Comparison of ENCODE assay signal across 13 mouse cellular contexts in genomic region chr8:48313210-48313984, GRCm38 (mm10).
DNase-seq lines count a peak whose midpoint lies in the region; ATAC-seq and TF ChIP-seq lines count a peak whose summit lies in the region.
"Had no signal": no experiment of that assay in that cellular context is flagged by ENCODE, and none has a peak within 500 bp of the region (broad histone marks: within the 10 kb centered on the region; RNA-seq: fewer than 3 reads in every experiment).

No protein-coding gene starts in this region.

- no peak for TF ChIP-seq POLR2A in brain, embryonic 14.5 days (IDR thresholded peaks at IDR 0.05; ENCODE audit: borderline replicate concordance, extremely low read depth, insufficient read depth, insufficient read length, poor library complexity, severe bottlenecking)

- no peaks in the 10 kb centered on the region for H3K27me3 ChIP-seq in forebrain, embryonic 15.5 days
- H3K27me3 ChIP-seq in forebrain, embryonic 12.5 days: no peaks in the 10 kb centered on the region
- H3K27me3 ChIP-seq in hindbrain, postnatal 0 days (ENCODE audit: insufficient read depth, low read length): no peaks in the 10 kb centered on the region
- H3K27me3 ChIP-seq in hindbrain, embryonic 14.5 days (ENCODE audit: control insufficient read depth, insufficient read depth, low read length): no peaks in the 10 kb centered on the region
- no peaks in the 10 kb centered on the region for H3K27me3 ChIP-seq in midbrain, embryonic 13.5 days
- H3K27me3 ChIP-seq: kidney, embryonic 15.5 days; midbrain, embryonic 15.5 days; neural tube, embryonic 15.5 days had no signal

- ATAC-seq in forebrain, embryonic 15.5 days (replicated peaks): 0 out of 2 replicates have a peak, but pooled peaks have one; percentile 34
- ATAC-seq in forebrain, embryonic 12.5 days (ENCODE audit: low FRiP score): no peak
- ATAC-seq in hindbrain, postnatal 0 days: no peak
- ATAC-seq in hindbrain, embryonic 14.5 days (ENCODE audit: low FRiP score): no peak
- no peak for ATAC-seq in midbrain, embryonic 13.5 days

- no peak overlapping the region for H3K4me3 ChIP-seq in forebrain, embryonic 15.5 days
- H3K4me3 ChIP-seq in forebrain, embryonic 12.5 days (replicated peaks): no peak overlapping the region
- H3K4me3 ChIP-seq in hindbrain, postnatal 0 days (ENCODE audit: low read length): no peak overlapping the region
- no peak overlapping the region for H3K4me3 ChIP-seq in hindbrain, embryonic 14.5 days (replicated peaks; ENCODE audit: low read length)
- no peak overlapping the region for H3K4me3 ChIP-seq in midbrain, embryonic 13.5 days (replicated peaks)
- H3K4me3 ChIP-seq: kidney, embryonic 15.5 days; midbrain, embryonic 15.5 days; neural tube, embryonic 15.5 days had no signal

- no peak for TF ChIP-seq CTCF in hindbrain, postnatal 0 days (IDR thresholded peaks at IDR 0.05; ENCODE audit: low read depth)
- TF ChIP-seq CTCF in brain, embryonic 14.5 days (IDR thresholded peaks at IDR 0.05; ENCODE audit: borderline replicate concordance, extremely low read depth, insufficient read depth, insufficient read length): no peak

- no peaks in the 10 kb centered on the region for H3K36me3 ChIP-seq in forebrain, embryonic 15.5 days
- H3K36me3 ChIP-seq in forebrain, embryonic 12.5 days (replicated peaks): no peaks in the 10 kb centered on the region
- no peaks in the 10 kb centered on the region for H3K36me3 ChIP-seq in hindbrain, postnatal 0 days (ENCODE audit: insufficient read depth, low read length)
- H3K36me3 ChIP-seq in hindbrain, embryonic 14.5 days (replicated peaks; ENCODE audit: control insufficient read depth, insufficient read depth): 0 out of 2 replicates have a peak, but pooled peaks cover 6% of the 10 kb centered on the region
- no peaks in the 10 kb centered on the region for H3K36me3 ChIP-seq in midbrain, embryonic 13.5 days
- H3K36me3 ChIP-seq: kidney, embryonic 15.5 days; midbrain, embryonic 15.5 days; neural tube, embryonic 15.5 days had no signal

- intact Hi-C loops in left cerebral cortex, postnatal 10 days (cut with DNase I): no loop called here

- peaks cover 57% of the 10 kb centered on the region for H3K4me1 ChIP-seq in forebrain, embryonic 15.5 days
- H3K4me1 ChIP-seq in forebrain, embryonic 12.5 days: peaks cover 32% of the 10 kb centered on the region
- no peaks in the 10 kb centered on the region; the same call in 1 of the 2 replicates for H3K4me1 ChIP-seq in hindbrain, postnatal 0 days (ENCODE audit: insufficient read depth, low read length)
- peaks cover 43% of the 10 kb centered on the region for H3K4me1 ChIP-seq in hindbrain, embryonic 14.5 days (replicated peaks; ENCODE audit: control insufficient read depth, insufficient read depth, low read length)
- H3K4me1 ChIP-seq in midbrain, embryonic 13.5 days (replicated peaks): peaks cover 51% of the 10 kb centered on the region

- H3K27ac ChIP-seq in forebrain, embryonic 15.5 days (replicated peaks): peak overlapping the region; percentile 12; the same call in 1 of the 2 replicates
- no peak overlapping the region for H3K27ac ChIP-seq in forebrain, embryonic 12.5 days
- no peak overlapping the region for H3K27ac ChIP-seq in hindbrain, postnatal 0 days
- no peak overlapping the region for H3K27ac ChIP-seq in hindbrain, embryonic 14.5 days
- no peak overlapping the region for H3K27ac ChIP-seq in midbrain, embryonic 13.5 days
- H3K27ac ChIP-seq: kidney, embryonic 15.5 days; midbrain, embryonic 15.5 days; neural tube, embryonic 15.5 days had no signal

- H3K9ac ChIP-seq in forebrain, embryonic 15.5 days (replicated peaks): no peak overlapping the region
- H3K9ac ChIP-seq in forebrain, embryonic 12.5 days: no peak overlapping the region
- no peak overlapping the region for H3K9ac ChIP-seq in hindbrain, postnatal 0 days (replicated peaks; ENCODE audit: low read length)
- H3K9ac ChIP-seq in hindbrain, embryonic 14.5 days: no peak overlapping the region
- H3K9ac ChIP-seq in midbrain, embryonic 13.5 days (replicated peaks): no peak overlapping the region
- H3K9ac ChIP-seq: kidney, embryonic 15.5 days; midbrain, embryonic 15.5 days; neural tube, embryonic 15.5 days had no signal

- H3K4me2 ChIP-seq in forebrain, embryonic 15.5 days (replicated peaks): no peak overlapping the region
- H3K4me2 ChIP-seq in forebrain, embryonic 12.5 days: no peak overlapping the region
- no peak overlapping the region for H3K4me2 ChIP-seq in hindbrain, postnatal 0 days (ENCODE audit: low read depth, low read length)
- no peak overlapping the region for H3K4me2 ChIP-seq in hindbrain, embryonic 14.5 days (replicated peaks)
- no peak overlapping the region for H3K4me2 ChIP-seq in midbrain, embryonic 13.5 days (replicated peaks)
- H3K4me2 ChIP-seq: kidney, embryonic 15.5 days; midbrain, embryonic 15.5 days; neural tube, embryonic 15.5 days had no signal

- no peaks in the 10 kb centered on the region for H3K9me3 ChIP-seq in forebrain, embryonic 15.5 days
- no peaks in the 10 kb centered on the region for H3K9me3 ChIP-seq in forebrain, embryonic 12.5 days
- H3K9me3 ChIP-seq in hindbrain, postnatal 0 days (ENCODE audit: low read length): no peaks in the 10 kb centered on the region
- no peaks in the 10 kb centered on the region for H3K9me3 ChIP-seq in hindbrain, embryonic 14.5 days (ENCODE audit: control insufficient read depth, low read length)
- H3K9me3 ChIP-seq in midbrain, embryonic 13.5 days: no peaks in the 10 kb centered on the region
- H3K9me3 ChIP-seq: kidney, embryonic 15.5 days; midbrain, embryonic 15.5 days; neural tube, embryonic 15.5 days had no signal

- 59% methylated on average over 11 of the region's 11 CpGs for WGBS in forebrain, embryonic 15.5 days
- WGBS in forebrain, embryonic 12.5 days: 79% methylated on average over 11 of the region's 11 CpGs
- WGBS in hindbrain, postnatal 0 days: 58% methylated on average over 11 of the region's 11 CpGs
- WGBS in hindbrain, embryonic 14.5 days: 63% methylated on average over 11 of the region's 11 CpGs
- 71% methylated on average over 11 of the region's 11 CpGs for WGBS in midbrain, embryonic 13.5 days

- peak; percentile 59 for DNase-seq in hindbrain, postnatal 0 days (ENCODE audit: low spot score)
- DNase-seq in hindbrain, embryonic 14.5 days (ENCODE audit: low spot score): no peak
- peak; percentile 76 for DNase-seq in brain, embryonic 14.5 days (ENCODE audit: low read depth)
- peak; percentile 29 to 33 for DNase-seq in left cerebral cortex, postnatal 10 days (ENCODE audit: extremely low spot score in 1 of 2, low spot score in 2 of 2)
- DNase-seq in adrenal gland, adult 2 months: no peak
- DNase-seq: adrenal gland, postnatal 10 days; lung, postnatal 10 days had no signal

Comparison
In these comparisons a context has a peak if more than half of its experiments do, and no peak if none do; other contexts are left out.
1. DNase-seq: peak in hindbrain, postnatal 0 days (single experiment), brain, embryonic 14.5 days (single experiment) and left cerebral cortex, postnatal 10 days (2 of 2); none in hindbrain, embryonic 14.5 days (single experiment) and adrenal gland, adult 2 months (single experiment).